Mouse (Mus musculus): ENCODE results near the gene Ubald1. TPM values are rescaled to one million over a fixed set of nuclear protein-coding genes. Genes with fewer than 3 reads are reported as not detected.

Ubald1 gene
- total RNA-seq, 2 experiments from 2014 or later: 91.8 to 93.7 TPM

DNA sequence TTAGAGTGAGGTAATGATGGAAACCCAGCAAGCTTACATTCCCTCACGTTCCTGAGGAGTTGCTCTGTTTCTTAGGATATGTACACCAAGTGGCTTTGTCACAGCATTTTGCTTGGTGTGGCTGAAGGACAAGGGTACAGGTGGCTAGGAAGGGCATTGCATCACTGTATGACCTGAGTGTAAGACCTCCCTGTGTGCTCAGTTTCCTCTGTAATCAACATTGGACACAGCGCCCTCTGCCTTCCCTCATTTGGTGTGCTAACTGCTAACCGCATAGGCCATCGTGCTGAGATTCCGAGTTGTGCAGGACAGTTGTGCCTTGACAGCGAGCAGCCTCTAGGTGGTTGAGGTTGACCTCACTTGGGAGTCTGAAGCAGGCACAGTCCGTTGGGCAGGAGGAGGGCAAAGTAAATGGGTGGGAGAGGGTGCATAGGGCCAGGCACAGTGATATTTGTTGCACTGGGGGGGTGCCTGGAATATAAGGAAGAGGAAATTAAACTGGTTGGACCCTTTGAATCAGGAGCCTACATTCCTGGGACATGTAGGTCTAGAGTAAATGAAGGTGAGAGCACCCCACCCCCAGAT, 17.1 kb upstream of the Ubald1 start:
- no peak overlapping the region for H3K27ac ChIP-seq
- intact Hi-C loops (cut with DNase I): no loop called here
- H3K4me3 ChIP-seq: no peak overlapping the region
- no peak for TF ChIP-seq CTCF (IDR thresholded peaks at IDR 0.05)
- no peak for DNase-seq (ENCODE audit: extremely low spot score in 1 of 2, low spot score in 2 of 2)

- Histone ChIP-seq H3K27ac (peak overlapping the region; percentile 20; the same call in 1 of the 2 replicates), H3K4me3 (no peak overlapping the region)
- no peak for DNase-seq (ENCODE audit: extremely low spot score in 1 of 2, low spot score in 2 of 2)
- intact Hi-C loops (cut with DNase I): no loop called here
- TF ChIP-seq CTCF (IDR thresholded peaks at IDR 0.05): no peak
Measured at GRCm38 (mm10) chr16:4896249-4897027, 16.3 kb upstream of the Ubald1 start.

DNA sequence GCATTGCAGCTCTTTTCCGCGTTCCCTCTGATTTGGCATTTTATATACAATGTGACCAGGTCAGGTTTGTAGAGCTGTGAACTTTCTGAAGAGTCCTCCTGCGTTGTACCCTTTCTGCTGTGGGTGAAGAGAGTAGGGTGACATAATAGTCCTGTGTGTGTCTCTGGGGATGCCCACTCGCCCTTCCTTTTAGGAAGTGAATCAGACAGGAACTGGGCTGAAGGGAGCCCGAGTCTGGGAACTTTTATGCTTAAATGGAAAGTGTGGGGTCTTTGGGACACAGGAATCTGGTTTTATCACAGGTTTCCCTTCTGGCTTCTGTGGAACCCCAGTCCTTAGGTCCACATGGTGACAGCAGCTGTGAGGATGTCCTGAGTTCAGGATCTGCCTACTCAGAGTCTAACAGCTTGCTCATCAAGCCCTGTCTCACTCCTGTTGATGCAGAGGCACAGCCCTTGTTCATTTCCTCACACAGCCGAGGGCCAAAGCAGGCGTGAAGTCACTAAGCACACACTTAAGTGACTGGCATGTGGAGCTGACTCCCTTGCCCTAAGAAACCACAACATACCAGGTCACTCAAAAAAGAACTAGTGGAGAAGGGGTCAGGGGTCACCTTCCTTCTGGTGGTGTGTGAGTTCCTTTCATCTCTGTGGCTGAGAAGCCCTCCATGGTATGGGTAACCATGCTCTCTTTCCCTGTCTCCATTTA, 14.2 kb upstream of the Ubald1 start:
- no peak for DNase-seq (ENCODE audit: extremely low spot score in 1 of 2, low spot score in 2 of 2)
- Histone ChIP-seq H3K4me3 (no peak overlapping the region), H3K27ac (peak overlapping the region; percentile 28; the same call in 1 of the 2 replicates)
- TF ChIP-seq CTCF (IDR thresholded peaks at IDR 0.05): no peak
- intact Hi-C loops (cut with DNase I): no loop called here

GRCm38 (mm10) chr16:4892171-4892570, 12.1 kb upstream of the Ubald1 start:
- DNase-seq (ENCODE audit: extremely low spot score in 1 of 2, low spot score in 2 of 2): no peak
- TF ChIP-seq CTCF (IDR thresholded peaks at IDR 0.05): no peak
- Histone ChIP-seq H3K4me3 (no peak overlapping the region), H3K27ac (no peak overlapping the region; the same call in 1 of the 2 replicates)
- intact Hi-C loops (cut with DNase I): no loop called here

DNA sequence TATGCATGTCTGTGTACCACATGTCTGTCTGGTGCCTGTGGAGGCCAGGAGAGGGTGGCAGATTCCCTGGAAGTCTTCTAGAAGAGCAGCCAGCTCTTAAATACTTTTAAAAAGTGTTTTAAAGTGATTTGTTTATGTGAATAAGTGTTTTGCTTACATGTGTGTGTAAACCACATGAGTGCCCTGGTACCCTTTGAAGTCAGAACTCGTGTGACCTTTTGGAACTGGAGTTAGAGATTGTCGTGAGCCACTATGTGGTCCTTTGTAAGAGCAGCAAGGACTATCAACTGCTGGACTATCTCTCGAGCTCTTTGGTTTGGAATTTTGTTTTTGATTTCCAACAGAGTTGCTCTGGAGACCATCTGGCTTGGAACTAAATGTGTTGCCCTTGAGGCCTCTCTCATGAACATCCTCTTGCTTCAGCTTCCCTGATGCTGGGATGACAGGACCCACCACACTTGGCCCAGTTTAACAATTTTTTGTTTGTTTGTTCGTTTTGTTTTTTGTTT, 10.1 kb upstream of the Ubald1 start:
- H3K4me3 ChIP-seq: no peak overlapping the region
- no peak overlapping the region for H3K27ac ChIP-seq
- intact Hi-C loops (cut with DNase I): no loop called here
- DNase-seq (ENCODE audit: extremely low spot score in 1 of 2, low spot score in 2 of 2): no peak
- no peak for TF ChIP-seq CTCF (IDR thresholded peaks at IDR 0.05)

- DNase-seq (ENCODE audit: extremely low spot score in 1 of 2, low spot score in 2 of 2): no peak
- H3K4me3 ChIP-seq: peak overlapping the region; percentile 82
- no peak for TF ChIP-seq CTCF (IDR thresholded peaks at IDR 0.05)
- intact Hi-C loops (cut with DNase I): loop anchor here (2.0 kb wide), 1 partner anchor 26 kb away; no protein-coding TSS in a partner anchor
- peak overlapping the region; percentile 98 for H3K27ac ChIP-seq
Measured at GRCm38 (mm10) chr16:4886690-4887020, 6.5 kb upstream of the Ubald1 start.

- intact Hi-C loops (cut with DNase I): loop anchor here (2.0 kb wide), 1 partner anchor 27 kb away; no protein-coding TSS in a partner anchor
- TF ChIP-seq CTCF (IDR thresholded peaks at IDR 0.05): no peak; the same call in 1 of the 2 replicates
- DNase-seq (ENCODE audit: extremely low spot score in 1 of 2, low spot score in 2 of 2): peak; percentile 74 to 83
- H3K4me3 ChIP-seq: peak within 1 kb of the TSS; percentile 82
- peak within 1 kb of the TSS; percentile 99 for H3K27ac ChIP-seq
Measured at GRCm38 (mm10) chr16:4885760-4886689, 5.9 kb upstream of the Ubald1 start, which contains the start of gene Mgrn1. TSS of gene Mgrn1 (plus strand) at chr16:4886249.

DNA sequence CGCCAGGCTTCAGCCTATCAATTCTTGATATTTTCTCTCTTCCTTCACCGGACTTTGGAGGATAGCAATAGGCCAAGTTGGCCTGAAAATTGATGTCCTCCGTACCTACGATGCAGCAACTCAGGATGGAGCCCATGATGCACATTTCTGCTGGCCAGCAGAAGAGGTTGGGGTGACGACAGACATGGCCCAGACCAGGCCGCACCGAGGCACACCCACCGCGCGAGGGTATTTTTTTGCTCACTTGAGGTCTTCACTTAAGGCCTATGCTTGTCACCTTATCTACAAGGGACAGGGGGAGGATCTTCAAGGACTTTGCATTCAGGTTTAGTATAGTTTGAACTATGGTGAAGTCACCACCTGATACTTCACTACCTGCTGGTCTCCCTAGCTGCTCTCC, 4.8 kb upstream of the Ubald1 start:
- TF ChIP-seq CTCF (IDR thresholded peaks at IDR 0.05): no peak
- no peak overlapping the region for H3K4me3 ChIP-seq
- H3K27ac ChIP-seq: peak overlapping the region; percentile 99; the same call in 1 of the 2 replicates
- DNase-seq (ENCODE audit: extremely low spot score in 1 of 2, low spot score in 2 of 2): no peak
- intact Hi-C loops (cut with DNase I): no loop called here

DNA sequence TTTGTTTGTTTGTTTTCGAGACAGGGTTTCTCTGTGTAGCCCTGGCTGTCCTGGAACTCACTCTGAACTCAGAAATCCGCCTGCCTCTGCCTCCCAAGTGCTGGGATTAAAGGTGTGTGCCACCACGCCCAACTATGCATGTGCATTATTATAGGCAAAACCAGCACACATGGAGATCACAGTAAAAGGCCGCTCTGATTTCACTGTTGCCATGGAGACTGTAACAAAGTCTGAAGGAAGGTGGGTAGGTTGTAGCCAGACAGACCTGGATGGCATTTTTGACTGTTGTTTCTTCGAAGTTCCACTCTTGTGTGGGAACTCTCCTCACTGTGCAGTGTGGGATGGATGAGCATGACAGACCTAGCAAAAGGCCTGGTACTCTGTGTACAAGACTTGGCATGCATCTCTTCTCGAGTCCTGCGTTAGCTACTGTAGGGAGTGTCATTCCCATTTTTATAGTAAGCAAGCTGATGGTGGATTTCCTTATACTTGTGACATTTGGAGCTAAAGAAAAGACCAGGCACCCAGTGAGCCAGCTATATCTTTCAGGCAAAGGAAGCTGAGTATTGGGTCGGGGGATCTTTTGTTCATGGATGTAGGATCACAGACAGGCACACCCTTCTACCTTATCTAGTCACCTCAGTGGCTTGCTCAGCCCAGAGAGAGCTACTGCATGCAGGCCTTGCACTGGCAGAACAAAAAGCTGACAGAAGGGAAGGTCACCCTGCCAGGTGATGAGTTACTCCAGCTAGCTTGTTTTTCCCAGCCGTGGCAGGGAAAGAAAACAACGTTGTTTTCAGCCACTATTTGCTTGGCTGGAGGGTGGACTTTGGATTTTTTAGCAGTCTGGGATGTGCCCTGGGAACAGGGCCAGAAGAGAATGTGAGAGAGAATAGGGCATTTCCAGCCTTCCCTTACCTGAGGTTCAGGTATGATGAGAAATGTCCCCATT, 1.6 kb upstream of the Ubald1 start:
- intact Hi-C loops (cut with DNase I): no loop called here
- no peak for DNase-seq (ENCODE audit: extremely low spot score in 1 of 2, low spot score in 2 of 2)
- H3K4me3 ChIP-seq: peak overlapping the region; percentile 99
- TF ChIP-seq CTCF (IDR thresholded peaks at IDR 0.05): no peak
- peak overlapping the region; percentile 98 for H3K27ac ChIP-seq

- peak overlapping the region; percentile 98 for H3K27ac ChIP-seq
- intact Hi-C loops (cut with DNase I): loop anchor here (1.0 kb wide), 2 partner anchors 34 to 85 kb away; partner anchors contain the start of gene Anks3
- DNase-seq (ENCODE audit: extremely low spot score in 1 of 2, low spot score in 2 of 2): peak; percentile 92
- H3K4me3 ChIP-seq: peak overlapping the region; percentile 99
- TF ChIP-seq CTCF (IDR thresholded peaks at IDR 0.05): peak; percentile 28
Measured at GRCm38 (mm10) chr16:4879708-4880124, 399 bp downstream of the Ubald1 start.

Measured in left cerebral cortex, adult 2 months (tissue).